Mouse (Mus musculus) layer of hippocampus, postnatal 10 days (tissue): Measurements from ENCODE around the gene Megf9. TPM values are rescaled to one million over a fixed set of nuclear protein-coding genes. Genes with fewer than 3 reads are reported as not detected.

Source experiments
- DNase-seq, 2 experiments: peaks; one replicate each; pipeline ENCODE4 v3.0.0; 2021; ENCODE audit warnings: low spot score in 2 of 2
- total RNA-seq, 2 experiments: library from RNA; stranded (reverse); gene quantifications; 2 replicates each; pipeline ENCODE4 v1.2.3; 2021

The Megf9 gene
- total RNA-seq, 2 experiments from 2014 or later = 96.6 to 105 TPM

DNA sequence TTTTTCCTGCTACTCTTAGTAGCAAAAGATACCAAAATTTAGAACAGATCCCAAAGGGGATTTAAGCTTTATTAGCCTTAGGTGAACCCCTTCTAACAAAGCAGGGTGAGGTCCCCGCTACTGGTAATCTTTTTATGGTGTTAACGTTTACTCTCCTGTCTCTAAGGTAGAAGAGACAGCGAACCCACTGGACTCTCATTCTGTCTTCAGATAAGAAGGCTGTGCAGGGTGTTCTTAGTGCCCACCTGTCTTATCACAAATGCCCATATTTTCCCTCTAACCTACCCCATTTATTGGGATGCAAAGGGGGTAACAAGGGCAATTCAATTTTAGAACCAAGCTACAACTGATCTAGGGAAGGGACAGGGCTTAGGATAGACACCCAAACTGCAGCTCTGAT, 6.2 kb downstream of the Megf9 start:
- DNase-seq = no peak

DNA sequence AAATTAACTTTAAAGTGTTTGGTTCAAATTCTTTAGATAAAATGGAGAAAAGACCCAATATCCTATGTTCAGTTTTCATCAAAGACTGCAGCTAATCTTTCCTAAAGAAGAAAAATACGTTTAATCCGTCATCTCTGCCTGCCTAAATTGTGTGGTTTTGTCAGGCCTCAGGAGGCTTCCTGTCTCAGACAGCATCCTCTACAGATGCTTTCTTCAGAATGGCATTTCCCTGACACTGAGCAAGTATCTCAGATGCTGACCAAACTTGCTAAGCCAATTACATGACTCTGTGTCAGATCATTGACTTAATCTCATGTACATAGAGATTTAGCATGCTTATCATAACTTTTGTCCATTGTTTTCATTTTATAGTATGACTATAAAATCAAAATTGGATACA, 11.4 kb downstream of the Megf9 start:
- no peak for DNase-seq

DNA sequence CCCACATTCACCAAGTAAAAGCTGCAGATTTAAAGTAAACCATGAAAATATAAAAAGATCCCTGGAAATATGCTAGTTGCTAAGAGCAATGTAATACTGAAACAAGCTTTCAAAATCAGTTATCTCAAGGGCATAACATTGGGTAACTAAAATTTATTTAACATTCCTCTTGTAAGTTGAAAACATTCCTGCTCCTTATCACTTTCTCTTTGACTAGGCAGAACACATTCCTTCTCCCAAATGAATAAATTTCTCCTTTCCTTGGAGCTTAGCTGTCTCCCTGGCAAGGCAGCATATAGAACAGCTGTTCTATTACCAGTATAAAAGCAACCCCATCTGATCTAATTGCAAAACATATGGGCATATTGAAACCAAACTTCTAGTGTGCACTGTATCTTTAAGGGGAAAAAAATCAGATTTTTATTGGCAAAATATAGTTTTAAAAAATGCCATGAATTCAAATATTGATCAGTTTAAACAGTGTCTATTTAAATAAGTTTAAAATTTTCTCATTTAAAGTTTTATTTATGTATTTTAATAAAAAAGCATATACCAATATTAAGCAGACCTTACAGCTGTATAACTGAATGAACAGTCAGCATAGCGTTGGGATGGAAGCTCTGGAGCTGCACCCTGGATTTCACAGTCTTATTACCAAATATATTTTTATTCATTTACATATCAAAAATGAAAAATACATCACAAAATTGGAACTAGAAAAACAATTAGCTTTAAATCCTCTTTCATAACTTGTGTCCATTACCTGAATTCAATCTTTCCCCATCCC, 13.1 kb downstream of the Megf9 start:
- DNase-seq = no peak

GRCm38 (mm10) chr4:70517646-70518045, 17.1 kb downstream of the Megf9 start:
- no peak for DNase-seq

GRCm38 (mm10) chr4:70516289-70516688, 18.5 kb downstream of the Megf9 start:
- DNase-seq = no peak

DNA sequence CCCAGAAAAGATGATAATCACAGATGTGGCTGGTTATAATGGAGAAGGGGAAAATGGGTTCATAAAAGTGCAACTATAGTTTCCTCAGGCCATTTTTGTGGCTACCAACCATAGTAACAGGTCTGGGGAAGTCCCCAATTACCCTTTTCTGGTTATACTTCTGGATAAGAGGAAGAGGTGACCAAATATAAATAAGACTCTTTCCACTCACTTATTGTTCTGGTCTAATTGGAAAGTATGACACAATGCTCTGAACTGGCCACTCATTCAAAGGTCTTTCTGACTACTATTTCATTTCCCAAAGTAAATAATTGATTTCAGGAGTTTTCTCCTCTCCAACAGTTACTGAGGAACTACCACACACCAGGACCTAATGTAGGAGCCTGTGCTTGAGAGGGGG, 19.3 kb downstream of the Megf9 start:
- DNase-seq = no peak

GRCm38 (mm10) chr4:70509987-70510386, 24.8 kb downstream of the Megf9 start:
- DNase-seq = no peak

- no peak for DNase-seq
Observed at GRCm38 (mm10) chr4:70509565-70509964, 25.2 kb downstream of the Megf9 start.

GRCm38 (mm10) chr4:70508207-70508606, 26.6 kb downstream of the Megf9 start:
- DNase-seq = no peak

- no peak for DNase-seq
Observed at GRCm38 (mm10) chr4:70505951-70506350, 28.8 kb downstream of the Megf9 start.

GRCm38 (mm10) chr4:70503827-70504226, 31.0 kb downstream of the Megf9 start:
- no peak for DNase-seq

GRCm38 (mm10) chr4:70499285-70499684, 35.5 kb downstream of the Megf9 start:
- DNase-seq = peak; percentile 56

- no peak for DNase-seq
Observed at GRCm38 (mm10) chr4:70496978-70497377, 37.8 kb downstream of the Megf9 start.

GRCm38 (mm10) chr4:70489792-70490191, 45.0 kb downstream of the Megf9 start:
- no peak for DNase-seq

GRCm38 (mm10) chr4:70488415-70488814, 46.4 kb downstream of the Megf9 start:
- no peak for DNase-seq

DNA sequence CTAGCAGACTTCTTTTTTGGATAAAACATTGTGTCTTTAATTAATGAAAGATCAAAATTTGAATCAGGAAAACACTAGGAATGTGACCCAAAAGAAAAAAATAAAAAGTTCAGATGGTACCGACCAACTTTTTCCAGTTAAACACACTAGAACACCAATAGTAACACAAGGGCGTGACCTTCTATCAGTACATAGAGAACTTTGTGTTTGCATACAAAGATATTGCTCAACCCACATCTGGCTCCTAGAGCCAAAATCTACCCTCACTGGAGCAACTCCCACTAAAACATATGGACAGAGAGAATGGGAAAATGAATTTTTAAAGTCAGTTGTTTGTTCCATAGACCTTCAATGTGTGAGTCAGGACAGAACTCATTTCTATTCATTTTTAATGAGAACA, 50.7 kb downstream of the Megf9 start:
- no peak for DNase-seq

DNA sequence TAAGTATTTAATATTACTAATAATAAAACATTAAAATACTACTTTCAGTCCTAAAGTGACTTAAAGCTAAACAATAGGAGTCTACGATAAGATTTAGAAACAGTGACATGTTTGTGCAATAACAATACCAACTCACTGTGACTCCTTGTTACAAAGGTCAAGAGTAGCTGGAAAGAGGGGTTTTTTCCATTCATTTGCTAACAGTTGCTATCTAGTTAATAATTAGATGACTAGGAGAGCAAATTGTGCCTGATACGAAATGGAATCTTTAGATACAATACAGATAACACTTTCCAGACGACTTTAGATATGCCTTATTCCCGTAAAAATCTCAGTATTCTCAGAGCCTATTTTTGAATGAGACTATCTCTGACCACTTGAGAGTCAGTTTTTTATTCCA, 52.9 kb downstream of the Megf9 start:
- DNase-seq = no peak

DNA sequence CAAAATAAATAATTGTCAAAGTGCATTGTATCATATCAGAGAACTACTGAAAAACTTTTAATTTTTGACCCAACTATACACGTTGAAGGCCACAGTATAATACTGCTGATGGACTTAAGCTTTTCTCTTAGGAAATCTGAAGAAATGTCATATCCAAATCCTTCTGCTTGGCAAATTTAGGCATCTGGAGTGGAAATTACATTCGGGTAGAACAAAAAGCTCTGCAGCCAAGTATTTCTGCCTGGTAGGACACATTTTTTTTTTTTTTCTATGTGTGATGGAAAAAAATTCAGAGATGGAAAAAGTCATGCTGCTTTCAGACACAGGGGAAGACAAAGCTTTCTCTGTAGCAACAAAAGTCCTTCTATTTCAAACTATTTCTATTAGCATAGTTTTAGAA, 63.4 kb downstream of the Megf9 start:
- DNase-seq = no peak

- DNase-seq = no peak
Observed at GRCm38 (mm10) chr4:70465921-70466689, 68.7 kb downstream of the Megf9 start.

- no peak for DNase-seq
Observed at GRCm38 (mm10) chr4:70463302-70463701, 71.5 kb downstream of the Megf9 start.

DNA sequence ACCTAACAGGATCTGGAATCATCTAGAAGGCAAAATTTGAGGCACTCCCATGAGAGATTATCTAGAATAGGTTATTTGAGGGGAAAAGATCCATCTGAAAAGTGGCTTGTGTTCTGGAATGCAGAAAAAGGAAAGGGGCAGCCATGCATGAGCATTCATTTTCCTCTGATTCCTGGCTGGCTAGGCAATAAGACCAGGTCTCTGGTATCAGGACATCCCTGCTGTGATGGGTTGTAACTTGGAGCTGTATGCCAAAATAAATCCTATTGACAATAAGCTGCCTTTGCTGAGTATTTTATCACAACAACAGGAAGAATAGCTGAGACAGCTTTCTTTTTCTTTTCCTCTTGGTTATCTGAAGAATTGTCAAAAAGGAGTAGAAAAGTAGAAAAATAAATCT, 73.4 kb downstream of the Megf9 start:
- DNase-seq = no peak

GRCm38 (mm10) chr4:70452161-70452560, 82.6 kb downstream of the Megf9 start:
- DNase-seq = no peak

GRCm38 (mm10) chr4:70451750-70452149, 83.0 kb downstream of the Megf9 start:
- peak; percentile 37 to 59 for DNase-seq
